Mouse (Mus musculus) cerebellum, adult 2 months (tissue): Measurements from ENCODE around the gene Edc3.

Experiments
- CTCF ChIP-seq: fragments of 200-500 bp; IDR thresholded peaks from 2 replicates; pipeline ENCODE4 v1.5.1; 2011; ENCODE audit warnings: low read depth, mild to moderate bottlenecking, control low read depth, low read length, moderate library complexity, borderline replicate concordance; ENCODE audit not compliant: insufficient read depth
- POLR2A ChIP-seq: fragments of 200-500 bp; IDR thresholded peaks from 2 replicates; pipeline ENCODE4 v1.6.1; 2011; ENCODE audit warnings: low read length, control low read depth, borderline replicate concordance; ENCODE audit not compliant: insufficient read depth

DNA sequence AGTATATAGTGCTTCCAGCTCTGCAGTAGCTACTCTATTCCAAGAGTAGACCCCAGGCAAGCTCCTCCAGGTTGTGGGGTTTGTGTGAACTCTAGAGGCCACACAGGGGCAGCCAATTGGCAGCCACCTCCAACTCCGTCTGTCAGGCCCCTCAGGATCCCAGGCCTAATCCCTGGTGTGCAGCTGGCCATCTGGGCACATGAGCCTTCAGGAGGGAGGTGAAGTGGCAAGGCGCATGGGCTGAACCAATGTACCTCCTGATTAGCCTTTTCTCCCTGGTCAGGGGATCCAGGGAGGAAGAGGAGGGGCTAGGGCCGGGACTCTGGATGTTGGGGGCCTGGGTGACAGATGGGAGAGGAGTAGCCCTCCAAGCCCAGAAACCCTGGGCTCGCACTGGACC is 67.4 kb downstream of the Edc3 start:
- TF ChIP-seq CTCF (no peak), POLR2A (no peak)
